Mouse (Mus musculus) retina, postnatal 7 days (tissue): ENCODE measurements around the gene Gm10197.

ENCODE experiments used
- DNase-seq: peaks from one replicate; pipeline ENCODE4 v3.0.0-alpha.2; 2012; ENCODE audit warnings: low read depth, low spot score

The Gm10197 gene

GRCm38 (mm10) chr19:53359160-53360033 lies 12.2 kb downstream of the Gm10197 start:
- DNase-seq, result no peak

- no peak for DNase-seq
Measured at GRCm38 (mm10) chr19:53355065-53355464, 16.5 kb downstream of the Gm10197 start.

- no peak for DNase-seq
Measured at GRCm38 (mm10) chr19:53354271-53355000, 17.1 kb downstream of the Gm10197 start.

- no peak for DNase-seq
Measured at GRCm38 (mm10) chr19:53353864-53354263, 17.7 kb downstream of the Gm10197 start.

- no peak for DNase-seq
Measured at GRCm38 (mm10) chr19:53345766-53346165, 25.8 kb downstream of the Gm10197 start.

GRCm38 (mm10) chr19:53344062-53344461 lies 27.5 kb downstream of the Gm10197 start:
- DNase-seq, result no peak

GRCm38 (mm10) chr19:53343174-53343881 lies 28.2 kb downstream of the Gm10197 start:
- DNase-seq, result no peak

- no peak for DNase-seq
Measured at GRCm38 (mm10) chr19:53340423-53340822, 31.1 kb downstream of the Gm10197 start.

GRCm38 (mm10) chr19:53335241-53335640 lies 36.3 kb downstream of the Gm10197 start:
- DNase-seq, result no peak

- DNase-seq, result no peak
Measured at GRCm38 (mm10) chr19:53333730-53334129, 37.8 kb downstream of the Gm10197 start.

- no peak for DNase-seq
Measured at GRCm38 (mm10) chr19:53331882-53332500, 39.6 kb downstream of the Gm10197 start.

GRCm38 (mm10) chr19:53329992-53330381 lies 41.6 kb downstream of the Gm10197 start:
- no peak for DNase-seq

GRCm38 (mm10) chr19:53329221-53329991 lies 42.2 kb downstream of the Gm10197 start:
- peak; percentile 84 for DNase-seq

GRCm38 (mm10) chr19:53328116-53328515 lies 43.5 kb downstream of the Gm10197 start:
- no peak for DNase-seq

GRCm38 (mm10) chr19:53325578-53326295 lies 45.8 kb downstream of the Gm10197 start:
- no peak for DNase-seq

GRCm38 (mm10) chr19:53324866-53325265 lies 46.7 kb downstream of the Gm10197 start:
- DNase-seq, result no peak

- no peak for DNase-seq
Measured at GRCm38 (mm10) chr19:53322438-53323048, 49.0 kb downstream of the Gm10197 start.
